Mouse (Mus musculus): ENCODE measurements at regions not wholly inside any gene's neighbourhood (a gene's known extent, or its start where the extent isn't known, plus 50 kb on each side); places are given as distances from the start of the nearest gene placed in this dataset.

DNA sequence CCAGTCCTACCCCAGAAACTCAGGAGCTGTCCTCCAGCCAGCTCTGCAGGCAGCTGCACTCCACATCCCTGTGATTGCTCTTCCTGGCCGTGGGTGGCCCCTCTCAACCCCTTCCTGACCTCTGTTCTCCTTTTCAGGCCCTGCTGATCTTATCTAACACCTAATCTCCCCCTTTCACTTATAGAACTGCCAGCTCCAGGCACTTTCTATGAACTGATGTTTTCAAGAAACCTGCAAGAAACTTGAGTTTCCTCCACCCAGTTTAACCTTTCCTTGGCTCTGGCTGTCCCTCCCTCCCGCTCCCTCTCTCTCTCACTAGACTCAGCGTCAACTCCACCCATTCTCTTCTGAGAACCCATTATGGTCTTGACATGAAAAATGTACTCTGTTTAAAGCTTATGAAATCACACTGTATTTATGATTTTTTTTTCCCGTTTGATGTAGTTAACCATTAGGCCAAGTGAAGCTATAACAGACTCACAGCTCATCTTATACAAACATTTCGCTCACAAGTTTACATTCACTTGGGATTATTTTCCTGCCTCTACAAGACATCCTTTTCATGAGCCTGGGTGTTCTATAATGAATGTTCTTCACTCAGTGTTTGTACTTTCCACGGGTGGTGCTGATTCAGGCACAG is 279.8 kb upstream of the Foxq1 start:
- no peak overlapping the region for H3K4me2 ChIP-seq (replicated peaks; ENCODE audit: low read depth)
- ATAC-seq: no peak
- H3K9me3 ChIP-seq (ENCODE audit: control insufficient read depth): no peaks in the 10 kb centered on the region
- no peaks in the 10 kb centered on the region for H3K4me1 ChIP-seq (replicated peaks; ENCODE audit: control insufficient read depth, insufficient read depth, low read length)
- 29% methylated on average over 6 of the region's 6 CpGs for WGBS
- no peak overlapping the region for H3K4me3 ChIP-seq (ENCODE audit: low read depth, low read length)
- H3K9ac ChIP-seq (ENCODE audit: low read depth, low read length): no peak overlapping the region
- no peak overlapping the region for H3K27ac ChIP-seq (ENCODE audit: low read depth, low read length)
- no peaks in the 10 kb centered on the region for H3K36me3 ChIP-seq (ENCODE audit: control insufficient read depth, insufficient read depth)
- H3K27me3 ChIP-seq (replicated peaks; ENCODE audit: control insufficient read depth, insufficient read depth, low read length): no peaks in the 10 kb centered on the region
- TF ChIP-seq CTCF (IDR thresholded peaks at IDR 0.05; ENCODE audit: low read depth): no peak

DNA sequence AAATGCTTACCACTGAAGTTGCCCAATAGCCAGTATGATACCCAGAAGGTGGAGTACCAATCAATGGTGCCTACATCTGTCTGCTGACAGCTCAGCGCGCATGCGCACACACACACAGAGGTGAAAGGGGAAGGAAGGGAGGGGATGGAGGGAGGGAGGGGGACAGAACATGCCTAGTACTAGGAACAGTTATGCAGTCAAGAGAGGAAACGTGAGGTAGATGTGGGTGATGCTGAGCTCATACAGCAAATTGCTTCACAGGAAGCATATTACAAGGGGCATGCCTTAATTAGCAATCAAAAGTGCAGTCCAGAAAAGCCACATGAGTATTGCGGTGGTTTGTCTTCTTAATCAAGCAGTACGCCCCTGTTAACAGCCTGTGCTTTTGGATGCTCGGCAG is 265.3 kb upstream of the Foxq1 start:
- Histone ChIP-seq H3K4me2 (replicated peaks; ENCODE audit: low read depth) (no peak overlapping the region), H3K36me3 (ENCODE audit: control insufficient read depth, insufficient read depth) (no peaks in the 10 kb centered on the region), H3K27me3 (replicated peaks; ENCODE audit: control insufficient read depth, insufficient read depth, low read length) (no peaks in the 10 kb centered on the region; the same call in 1 of the 2 replicates), H3K27ac (ENCODE audit: low read depth, low read length) (no peak overlapping the region), H3K9me3 (ENCODE audit: control insufficient read depth) (no peaks in the 10 kb centered on the region), H3K4me3 (ENCODE audit: low read depth, low read length) (no peak overlapping the region), H3K4me1 (replicated peaks; ENCODE audit: control insufficient read depth, insufficient read depth, low read length) (no peaks in the 10 kb centered on the region), H3K9ac (ENCODE audit: low read depth, low read length) (no peak overlapping the region)
- no peak for TF ChIP-seq CTCF (IDR thresholded peaks at IDR 0.05; ENCODE audit: low read depth)
- WGBS: 92% methylated on average over 7 of the region's 7 CpGs
- no peak for ATAC-seq

DNA sequence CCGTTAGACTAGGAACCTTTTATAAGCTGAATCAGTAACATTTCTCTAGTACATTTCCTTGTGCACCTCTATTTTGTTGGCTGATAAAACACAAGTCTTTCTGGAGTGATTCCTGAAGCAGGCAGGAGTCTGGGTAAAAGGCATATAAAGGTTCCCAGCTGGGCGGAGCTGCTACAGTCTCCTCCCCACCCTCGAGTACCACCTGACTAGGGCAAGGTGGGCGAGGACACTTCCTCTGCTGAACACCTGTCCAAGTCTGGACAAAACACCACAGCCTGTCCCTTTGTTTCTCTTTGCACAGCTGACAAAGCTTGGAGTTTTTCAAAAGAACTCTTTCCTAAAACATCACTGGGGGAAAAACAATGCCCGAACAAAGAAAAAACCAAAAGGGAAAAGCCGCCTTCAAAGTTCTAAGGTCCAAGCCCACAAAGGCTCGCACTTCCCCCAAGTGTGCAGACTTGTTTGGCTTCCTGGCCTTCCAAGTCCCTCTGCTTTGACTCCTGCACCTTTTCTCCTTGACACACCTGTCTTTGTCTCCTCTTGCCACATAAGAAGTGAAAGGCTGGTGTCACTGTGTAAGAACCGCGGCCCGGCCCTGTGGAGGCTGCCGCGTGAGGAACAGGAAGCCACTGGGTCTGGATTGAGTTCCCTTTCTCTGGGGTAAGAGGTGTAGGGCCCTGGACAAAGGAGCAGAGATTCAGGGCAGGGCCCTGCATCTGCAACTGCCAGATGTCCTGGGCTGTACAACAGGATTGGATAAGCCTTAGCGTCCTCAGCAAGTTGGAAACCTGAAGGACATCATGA is 263.1 kb upstream of the Foxq1 start:
- no peak for ATAC-seq
- no peaks in the 10 kb centered on the region for H3K9me3 ChIP-seq (ENCODE audit: control insufficient read depth)
- no peaks in the 10 kb centered on the region for H3K36me3 ChIP-seq (ENCODE audit: control insufficient read depth, insufficient read depth)
- H3K4me2 ChIP-seq (replicated peaks; ENCODE audit: low read depth): no peak overlapping the region
- no peak for TF ChIP-seq CTCF (IDR thresholded peaks at IDR 0.05; ENCODE audit: low read depth)
- no peak overlapping the region for H3K27ac ChIP-seq (ENCODE audit: low read depth, low read length)
- H3K9ac ChIP-seq (ENCODE audit: low read depth, low read length): no peak overlapping the region
- no peak overlapping the region for H3K4me3 ChIP-seq (ENCODE audit: low read depth, low read length)
- no peaks in the 10 kb centered on the region for H3K4me1 ChIP-seq (replicated peaks; ENCODE audit: control insufficient read depth, insufficient read depth, low read length)
- no peaks in the 10 kb centered on the region; the same call in 1 of the 2 replicates for H3K27me3 ChIP-seq (replicated peaks; ENCODE audit: control insufficient read depth, insufficient read depth, low read length)
- WGBS: 78% methylated on average over 13 of the region's 13 CpGs

DNA sequence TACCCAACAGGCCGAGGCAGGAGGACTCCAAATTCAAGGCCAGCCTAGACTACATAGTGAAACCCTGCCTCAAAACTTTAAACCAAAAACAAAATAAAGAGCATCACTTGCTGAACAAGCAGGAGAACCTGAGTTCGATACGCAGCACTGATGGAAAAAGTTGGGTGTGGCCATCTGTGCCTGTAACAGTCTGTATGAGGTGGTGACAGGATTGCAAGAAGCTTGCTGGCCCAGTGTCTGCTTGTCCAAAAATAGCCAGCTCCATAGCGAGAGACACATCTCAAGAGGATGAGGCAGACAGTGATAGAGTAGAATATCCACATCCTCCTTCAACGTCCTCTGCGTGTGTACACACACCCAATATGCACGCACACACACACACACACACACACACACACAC is 261.9 kb upstream of the Foxq1 start:
- ATAC-seq: no peak
- Histone ChIP-seq H3K9me3 (ENCODE audit: control insufficient read depth) (no peaks in the 10 kb centered on the region), H3K27ac (ENCODE audit: low read depth, low read length) (no peak overlapping the region), H3K9ac (ENCODE audit: low read depth, low read length) (no peak overlapping the region), H3K4me3 (ENCODE audit: low read depth, low read length) (no peak overlapping the region), H3K4me2 (replicated peaks; ENCODE audit: low read depth) (no peak overlapping the region), H3K27me3 (replicated peaks; ENCODE audit: control insufficient read depth, insufficient read depth, low read length) (no peaks in the 10 kb centered on the region; the same call in 1 of the 2 replicates), H3K36me3 (ENCODE audit: control insufficient read depth, insufficient read depth) (no peaks in the 10 kb centered on the region), H3K4me1 (replicated peaks; ENCODE audit: control insufficient read depth, insufficient read depth, low read length) (no peaks in the 10 kb centered on the region)
- no peak for TF ChIP-seq CTCF (IDR thresholded peaks at IDR 0.05; ENCODE audit: low read depth)
- WGBS: 84% methylated on average over 7 of the region's 7 CpGs

DNA sequence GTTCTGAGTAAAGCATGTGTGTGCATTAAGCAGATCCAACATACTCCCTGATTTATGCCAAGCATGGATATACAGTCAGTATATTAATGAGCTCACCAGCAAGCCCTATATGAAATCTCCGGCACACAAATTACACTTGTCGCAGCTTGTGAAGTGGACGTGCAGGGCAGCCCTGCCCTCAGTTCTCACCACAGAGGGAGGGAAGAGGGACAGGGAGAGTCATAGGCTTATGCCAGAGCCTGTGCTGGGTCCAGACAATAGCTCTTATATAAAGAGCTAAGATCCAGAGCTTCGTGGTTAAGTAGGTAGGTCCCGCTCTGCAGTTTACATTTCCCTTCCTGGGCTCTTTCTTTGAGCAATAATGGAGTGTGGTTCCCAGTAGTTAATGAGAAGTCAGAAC is 252.7 kb upstream of the Foxq1 start:
- Histone ChIP-seq H3K27me3 (replicated peaks; ENCODE audit: control insufficient read depth, insufficient read depth, low read length) (no peaks in the 10 kb centered on the region), H3K9me3 (ENCODE audit: control insufficient read depth) (no peaks in the 10 kb centered on the region), H3K4me3 (ENCODE audit: low read depth, low read length) (no peak overlapping the region), H3K4me1 (replicated peaks; ENCODE audit: control insufficient read depth, insufficient read depth, low read length) (no peaks in the 10 kb centered on the region), H3K27ac (ENCODE audit: low read depth, low read length) (no peak overlapping the region), H3K9ac (ENCODE audit: low read depth, low read length) (no peak overlapping the region), H3K4me2 (replicated peaks; ENCODE audit: low read depth) (no peak overlapping the region), H3K36me3 (ENCODE audit: control insufficient read depth, insufficient read depth) (no peaks in the 10 kb centered on the region)
- ATAC-seq: no peak
- 65% methylated on average over 5 of the region's 5 CpGs for WGBS
- TF ChIP-seq CTCF (IDR thresholded peaks at IDR 0.05; ENCODE audit: low read depth): no peak

DNA sequence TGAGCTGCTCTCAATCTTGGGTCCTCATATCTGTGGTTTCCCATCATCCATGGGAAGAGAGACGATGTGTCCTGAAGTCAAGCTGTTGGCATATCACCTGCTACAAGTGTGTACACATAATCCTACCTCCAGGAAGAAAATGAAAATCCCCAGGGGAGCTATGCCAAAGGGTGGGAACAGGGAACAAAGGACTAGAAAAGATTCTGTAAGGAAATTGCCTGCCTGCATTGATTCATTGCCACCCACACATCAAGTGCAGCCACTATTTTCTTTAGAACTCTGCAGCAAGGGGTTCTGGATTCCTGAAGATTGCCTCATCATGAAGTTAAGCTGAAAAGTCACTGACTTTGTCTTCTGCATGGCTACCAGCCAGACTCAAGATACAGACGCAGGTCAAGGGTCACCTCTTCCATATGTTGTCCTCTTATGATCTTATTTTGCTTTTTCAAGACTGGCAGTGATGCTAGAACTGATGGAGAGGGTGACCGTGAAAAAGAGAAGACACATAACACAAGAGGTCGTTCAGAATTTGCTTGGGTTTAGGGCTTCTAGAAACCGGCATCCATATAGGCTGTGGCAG is 251.6 kb upstream of the Foxq1 start:
- ATAC-seq: no peak
- no peak overlapping the region for H3K27ac ChIP-seq (ENCODE audit: low read depth, low read length)
- no peaks in the 10 kb centered on the region for H3K36me3 ChIP-seq (ENCODE audit: control insufficient read depth, insufficient read depth)
- TF ChIP-seq CTCF (IDR thresholded peaks at IDR 0.05; ENCODE audit: low read depth): no peak
- H3K4me1 ChIP-seq (replicated peaks; ENCODE audit: control insufficient read depth, insufficient read depth, low read length): no peaks in the 10 kb centered on the region
- H3K27me3 ChIP-seq (replicated peaks; ENCODE audit: control insufficient read depth, insufficient read depth, low read length): no peaks in the 10 kb centered on the region
- 83% methylated on average over 5 of the region's 5 CpGs for WGBS
- no peaks in the 10 kb centered on the region for H3K9me3 ChIP-seq (ENCODE audit: control insufficient read depth)
- no peak overlapping the region for H3K4me2 ChIP-seq (replicated peaks; ENCODE audit: low read depth)
- H3K4me3 ChIP-seq (ENCODE audit: low read depth, low read length): no peak overlapping the region
- H3K9ac ChIP-seq (ENCODE audit: low read depth, low read length): no peak overlapping the region

Measured in intestine, postnatal 0 days (tissue).